Mouse (Mus musculus) testis, adult 2 months (tissue): ENCODE data around the gene 4931409K22Rik.

Source experiments
- CTCF ChIP-seq: fragments of 200-500 bp; IDR thresholded peaks from 2 replicates; pipeline ENCODE4 v1.5.1; 2012; ENCODE audit warnings: low read depth, mild to moderate bottlenecking, inconsistent platforms, low read length, moderate library complexity; ENCODE audit not compliant: control insufficient read depth, insufficient read depth, insufficient replicate concordance
- POLR2A ChIP-seq: fragments of 200-500 bp; IDR thresholded peaks from 2 replicates; pipeline ENCODE4 v1.6.1; 2012; ENCODE audit warnings: low read depth, mild to moderate bottlenecking, inconsistent platforms, low read length, moderate library complexity; ENCODE audit not compliant: control insufficient read depth

DNA sequence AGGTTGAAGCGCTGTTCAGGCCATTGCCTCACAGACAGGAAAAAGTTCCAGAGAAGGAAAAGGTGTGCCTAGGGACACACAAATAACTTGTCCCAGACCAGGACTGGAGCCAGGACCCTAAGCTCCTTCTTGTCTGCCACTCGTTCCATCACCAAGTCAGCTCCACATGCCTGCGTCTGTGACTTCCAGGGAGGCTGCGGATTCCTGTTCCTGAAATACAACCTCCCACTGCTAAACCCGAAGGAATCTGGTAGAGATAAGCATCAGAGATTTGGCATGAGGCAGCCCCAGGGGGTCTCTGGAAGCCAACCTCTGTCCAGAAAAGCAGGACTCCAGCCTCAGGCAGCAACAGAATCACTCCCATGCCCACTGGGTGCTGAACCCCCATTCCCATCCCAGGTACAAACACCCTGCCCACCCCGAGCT is 15.5 kb downstream of the 4931409K22Rik start:
- no peak for TF ChIP-seq POLR2A
- no peak for TF ChIP-seq CTCF
